Mouse (Mus musculus): ENCODE measurements at regions not wholly inside any gene's neighbourhood (a gene's known extent, or its start where the extent isn't known, plus 50 kb on each side); places are given as distances from the start of the nearest gene placed in this dataset.
A peak's percentile ranks its signal among the peaks of the same experiment; 100 is the strongest.

GRCm38 (mm10) chr1:35866643-35867042 is 201.6 kb upstream of the Hs6st1 start:
- WGBS = 77% methylated on average over 12 of the region's 12 CpGs
- no peak overlapping the region for H3K4me3 ChIP-seq (replicated peaks)
- no peaks in the 10 kb centered on the region for H3K27me3 ChIP-seq (replicated peaks)
- H3K9ac ChIP-seq = no peak overlapping the region
- no peak overlapping the region for H3K27ac ChIP-seq
- no peaks in the 10 kb centered on the region for H3K4me1 ChIP-seq
- H3K9me3 ChIP-seq = no peaks in the 10 kb centered on the region
- no peak for ATAC-seq (ENCODE audit: insufficient read depth, low FRiP score, low read depth)
- H3K4me2 ChIP-seq = no peak overlapping the region
- no peaks in the 10 kb centered on the region for H3K36me3 ChIP-seq

DNA sequence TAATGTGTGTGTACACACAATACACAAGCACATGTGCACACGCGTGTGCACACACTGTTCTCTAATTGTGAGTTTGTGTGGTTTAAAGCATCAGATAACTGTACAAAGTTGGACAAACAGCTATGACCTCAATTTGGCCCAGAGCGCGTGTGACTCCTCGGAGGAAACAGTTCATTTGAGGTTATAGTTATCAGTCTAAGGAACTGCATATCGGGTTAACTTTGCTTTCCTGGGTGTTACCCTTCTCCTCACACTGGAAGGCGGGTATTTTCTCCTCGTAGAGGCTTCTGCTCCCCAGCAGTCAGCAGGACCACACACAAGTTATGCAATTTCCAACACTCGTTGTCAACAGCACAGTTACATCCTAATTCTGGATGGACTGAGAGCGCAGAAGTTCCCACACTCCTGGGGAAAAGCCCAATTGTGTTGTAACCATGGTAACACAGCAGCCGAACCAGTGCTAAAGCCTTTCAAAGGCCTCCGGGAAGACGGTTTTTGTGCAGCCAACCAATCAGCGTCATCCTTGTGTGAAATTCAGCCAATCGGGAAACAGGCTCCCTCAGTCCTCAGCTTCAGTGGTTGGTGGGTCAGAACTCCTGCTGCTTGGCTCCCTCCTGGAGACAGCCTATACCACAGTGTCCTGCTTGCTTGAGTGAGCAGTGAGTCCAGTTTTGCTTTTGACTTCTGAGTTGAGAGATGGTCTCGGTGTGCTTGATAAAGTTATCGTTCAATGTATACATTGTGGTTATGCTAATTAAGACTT is 198.6 kb upstream of the Hs6st1 start:
- ATAC-seq (ENCODE audit: insufficient read depth, low FRiP score, low read depth) = no peak
- no peak overlapping the region for H3K9ac ChIP-seq
- WGBS = 46% methylated on average over 17 of the region's 17 CpGs
- no peaks in the 10 kb centered on the region for H3K9me3 ChIP-seq
- H3K4me3 ChIP-seq (replicated peaks) = no peak overlapping the region
- no peak overlapping the region for H3K4me2 ChIP-seq
- no peaks in the 10 kb centered on the region for H3K36me3 ChIP-seq
- no peak overlapping the region for H3K27ac ChIP-seq
- H3K4me1 ChIP-seq = no peaks in the 10 kb centered on the region
- no peaks in the 10 kb centered on the region for H3K27me3 ChIP-seq (replicated peaks)

GRCm38 (mm10) chr1:35870144-35870827 is 197.9 kb upstream of the Hs6st1 start:
- H3K4me1 ChIP-seq = peaks cover 4% of the 10 kb centered on the region; the same call in 1 of the 2 replicates
- H3K36me3 ChIP-seq = no peaks in the 10 kb centered on the region
- no peak for ATAC-seq (ENCODE audit: insufficient read depth, low FRiP score, low read depth)
- H3K4me3 ChIP-seq (replicated peaks) = no peak overlapping the region
- no peaks in the 10 kb centered on the region for H3K27me3 ChIP-seq (replicated peaks)
- no peak overlapping the region for H3K27ac ChIP-seq
- H3K4me2 ChIP-seq = no peak overlapping the region
- WGBS = 76% methylated on average over 9 of the region's 9 CpGs
- no peaks in the 10 kb centered on the region for H3K9me3 ChIP-seq
- H3K9ac ChIP-seq = no peak overlapping the region

DNA sequence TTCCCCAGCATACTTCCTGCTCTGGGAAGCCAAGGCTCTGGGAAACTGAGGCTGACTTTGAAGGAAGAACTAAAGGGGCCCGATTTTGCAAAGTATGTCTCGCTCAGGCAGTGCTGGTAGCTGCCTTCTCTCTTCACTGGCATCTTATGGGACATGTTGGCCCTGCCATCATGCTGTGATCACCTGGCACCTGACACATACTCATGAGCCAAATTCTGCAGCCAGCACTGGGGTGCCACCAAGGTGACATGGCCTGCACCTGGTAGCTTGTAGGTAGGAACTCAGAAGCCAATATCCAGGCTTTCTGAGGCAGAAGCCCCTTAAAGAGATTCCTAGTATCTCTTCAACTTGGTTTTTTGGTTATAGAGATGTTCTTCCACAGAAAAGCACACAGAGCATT is 195.2 kb upstream of the Hs6st1 start:
- no peak for ATAC-seq (ENCODE audit: insufficient read depth, low FRiP score, low read depth)
- H3K36me3 ChIP-seq = no peaks in the 10 kb centered on the region
- H3K27me3 ChIP-seq (replicated peaks) = no peaks in the 10 kb centered on the region
- no peaks in the 10 kb centered on the region for H3K9me3 ChIP-seq
- H3K27ac ChIP-seq = no peak overlapping the region
- 89% methylated on average over 2 of the region's 2 CpGs for WGBS
- H3K4me2 ChIP-seq = no peak overlapping the region
- H3K9ac ChIP-seq = no peak overlapping the region
- peaks cover 10% of the 10 kb centered on the region for H3K4me1 ChIP-seq
- no peak overlapping the region for H3K4me3 ChIP-seq (replicated peaks)

GRCm38 (mm10) chr1:35875210-35875811 is 192.9 kb upstream of the Hs6st1 start:
- H3K9me3 ChIP-seq = no peaks in the 10 kb centered on the region
- H3K9ac ChIP-seq = no peak overlapping the region
- H3K36me3 ChIP-seq = no peaks in the 10 kb centered on the region
- 32% methylated on average over 11 of the region's 11 CpGs for WGBS
- H3K27ac ChIP-seq = peak overlapping the region; percentile 9; the same call in 1 of the 2 replicates
- no peak overlapping the region for H3K4me2 ChIP-seq
- H3K4me3 ChIP-seq (replicated peaks) = no peak overlapping the region
- ATAC-seq (ENCODE audit: insufficient read depth, low FRiP score, low read depth) = peak; percentile 66; the same call in 1 of the 2 replicates
- no peaks in the 10 kb centered on the region for H3K27me3 ChIP-seq (replicated peaks)
- peaks cover 14% of the 10 kb centered on the region for H3K4me1 ChIP-seq

GRCm38 (mm10) chr1:35878426-35878825 is 189.8 kb upstream of the Hs6st1 start:
- WGBS = 84% methylated on average over 4 of the region's 4 CpGs
- Histone ChIP-seq H3K9me3 (no peaks in the 10 kb centered on the region), H3K4me3 (replicated peaks) (no peak overlapping the region), H3K27me3 (replicated peaks) (no peaks in the 10 kb centered on the region), H3K4me1 (peaks cover 14% of the 10 kb centered on the region), H3K9ac (no peak overlapping the region), H3K27ac (no peak overlapping the region), H3K36me3 (no peaks in the 10 kb centered on the region), H3K4me2 (no peak overlapping the region)
- no peak for ATAC-seq (ENCODE audit: insufficient read depth, low FRiP score, low read depth)

GRCm38 (mm10) chr1:35879388-35880093 is 188.7 kb upstream of the Hs6st1 start:
- H3K9me3 ChIP-seq = no peaks in the 10 kb centered on the region
- 56% methylated on average over 11 of the region's 11 CpGs for WGBS
- peaks cover 14% of the 10 kb centered on the region for H3K4me1 ChIP-seq
- no peaks in the 10 kb centered on the region for H3K27me3 ChIP-seq (replicated peaks)
- H3K4me2 ChIP-seq = no peak overlapping the region
- no peak overlapping the region for H3K9ac ChIP-seq
- no peak overlapping the region for H3K4me3 ChIP-seq (replicated peaks)
- H3K36me3 ChIP-seq = no peaks in the 10 kb centered on the region
- peak; percentile 41; the same call in 1 of the 2 replicates for ATAC-seq (ENCODE audit: insufficient read depth, low FRiP score, low read depth)
- H3K27ac ChIP-seq = 0 out of 2 replicates have a peak overlapping the region, but pooled peaks have one; percentile 23

GRCm38 (mm10) chr1:35880562-35881265 is 187.5 kb upstream of the Hs6st1 start:
- H3K27me3 ChIP-seq (replicated peaks) = no peaks in the 10 kb centered on the region
- H3K36me3 ChIP-seq = no peaks in the 10 kb centered on the region
- no peak for ATAC-seq (ENCODE audit: insufficient read depth, low FRiP score, low read depth)
- no peak overlapping the region for H3K27ac ChIP-seq
- WGBS = 81% methylated on average over 6 of the region's 6 CpGs
- no peaks in the 10 kb centered on the region for H3K9me3 ChIP-seq
- H3K4me2 ChIP-seq = no peak overlapping the region
- no peak overlapping the region for H3K9ac ChIP-seq
- H3K4me3 ChIP-seq (replicated peaks) = no peak overlapping the region
- H3K4me1 ChIP-seq = peaks cover 9% of the 10 kb centered on the region

- ATAC-seq (ENCODE audit: insufficient read depth, low FRiP score, low read depth) = no peak
- Histone ChIP-seq H3K27me3 (replicated peaks) (no peaks in the 10 kb centered on the region), H3K4me1 (0 out of 2 replicates have a peak, but pooled peaks cover 3% of the 10 kb centered on the region)
Measured at GRCm38 (mm10) chr1:35881521-35881920, 186.7 kb upstream of the Hs6st1 start.

DNA sequence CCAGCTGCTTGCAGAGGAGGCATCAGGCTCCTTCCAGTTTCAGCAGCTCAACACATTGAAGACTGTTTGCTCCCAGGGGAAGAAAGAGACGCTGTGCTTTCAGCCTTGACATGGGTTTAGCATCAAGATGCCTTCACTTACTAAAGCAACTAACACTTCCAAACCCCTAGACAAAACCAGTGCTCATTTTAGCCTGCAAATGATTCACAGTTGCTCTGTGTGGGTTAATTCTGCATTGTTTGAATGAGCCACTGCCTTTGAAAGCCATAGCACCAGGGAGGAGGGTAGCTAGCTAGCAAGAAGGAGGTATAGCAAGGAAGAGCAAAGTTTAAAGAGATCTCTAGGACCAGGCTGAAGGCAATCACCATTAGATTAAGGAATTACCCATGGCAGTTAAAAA is 186.1 kb upstream of the Hs6st1 start:
- ATAC-seq (ENCODE audit: insufficient read depth, low FRiP score, low read depth) = no peak
- Histone ChIP-seq H3K27me3 (replicated peaks) (no peaks in the 10 kb centered on the region), H3K4me2 (no peak overlapping the region), H3K9me3 (no peaks in the 10 kb centered on the region), H3K27ac (no peak overlapping the region), H3K36me3 (no peaks in the 10 kb centered on the region), H3K9ac (no peak overlapping the region), H3K4me3 (replicated peaks) (no peak overlapping the region), H3K4me1 (0 out of 2 replicates have a peak, but pooled peaks cover 3% of the 10 kb centered on the region)
- 68% methylated on average over 1 of the region's 1 CpGs for WGBS

More at GRCm38 (mm10) chr1:35881521-35881920, 186.7 kb upstream of the Hs6st1 start:
- 82% methylated on average over 4 of the region's 4 CpGs for WGBS
- no peaks in the 10 kb centered on the region for H3K36me3 ChIP-seq
- no peak overlapping the region for H3K27ac ChIP-seq
- H3K4me2 ChIP-seq = no peak overlapping the region
- H3K9me3 ChIP-seq = no peaks in the 10 kb centered on the region
- H3K4me3 ChIP-seq (replicated peaks) = no peak overlapping the region
- H3K9ac ChIP-seq = no peak overlapping the region

GRCm38 (mm10) chr1:35889731-35890499 is 178.3 kb upstream of the Hs6st1 start:
- Histone ChIP-seq H3K9ac (no peak overlapping the region), H3K36me3 (no peaks in the 10 kb centered on the region), H3K4me3 (replicated peaks) (no peak overlapping the region), H3K9me3 (no peaks in the 10 kb centered on the region), H3K4me2 (no peak overlapping the region), H3K27me3 (replicated peaks) (no peaks in the 10 kb centered on the region), H3K27ac (no peak overlapping the region), H3K4me1 (no peaks in the 10 kb centered on the region)
- no peak for ATAC-seq (ENCODE audit: insufficient read depth, low FRiP score, low read depth)
- WGBS = 42% methylated on average over 19 of the region's 19 CpGs
